Mouse (Mus musculus) lung, postnatal 36 days (tissue): ENCODE data around the gene Smc3.

Source experiments
- DNase-seq: peaks from one replicate; pipeline ENCODE4 v3.0.0; 2022; ENCODE audit warnings: mixed read lengths

Gene Smc3

DNA sequence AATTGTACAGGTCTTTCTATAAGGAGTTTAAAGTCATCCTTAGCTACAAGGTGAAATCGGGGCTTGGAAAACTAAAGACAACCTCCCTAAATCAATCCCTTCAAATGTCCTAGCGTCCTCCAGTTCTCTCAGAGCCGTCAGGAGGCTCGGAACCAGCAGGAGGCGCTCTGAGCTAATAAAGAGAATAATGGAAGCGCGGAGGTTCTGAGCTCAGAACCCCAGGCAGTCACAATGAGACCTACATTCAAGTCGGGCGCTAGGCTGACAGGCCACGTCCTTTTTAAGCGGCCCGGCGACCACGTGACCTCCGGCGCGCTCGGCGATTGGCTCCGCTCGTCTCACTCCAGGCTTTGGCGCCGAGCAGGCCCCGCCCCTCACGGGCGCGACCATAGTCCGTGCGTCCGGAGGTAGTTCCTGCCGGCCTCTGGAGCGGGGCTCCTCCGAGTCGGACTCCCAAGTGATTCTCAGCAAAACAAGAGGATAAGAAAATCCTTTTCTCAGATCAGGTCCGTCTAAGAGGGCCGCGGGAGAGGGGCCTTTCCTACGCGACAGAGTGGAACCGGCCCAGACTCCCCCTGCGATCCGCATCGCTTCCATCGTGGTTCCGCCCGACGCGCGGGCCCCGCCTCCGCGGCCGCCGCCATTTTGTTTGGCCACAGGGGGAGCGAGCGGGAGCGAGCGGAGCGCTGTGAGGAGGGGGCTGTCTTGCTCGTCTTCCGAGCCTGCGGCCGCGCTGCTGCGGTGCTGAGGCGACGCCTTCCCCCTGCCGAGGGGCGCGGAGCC, at the start of gene Smc3:
Gene Smc3 (plus strand): TSS at position 642 of the 783 bp plus-strand sequence.
- peak; percentile 99 for DNase-seq

- DNase-seq = no peak
These were observed 49.2 kb upstream of the Smc3 start for GRCm38 (mm10) chr19:53550972-53551371.

GRCm38 (mm10) chr19:53552216-53552786, 47.9 kb upstream of the Smc3 start:
- DNase-seq = no peak

DNA sequence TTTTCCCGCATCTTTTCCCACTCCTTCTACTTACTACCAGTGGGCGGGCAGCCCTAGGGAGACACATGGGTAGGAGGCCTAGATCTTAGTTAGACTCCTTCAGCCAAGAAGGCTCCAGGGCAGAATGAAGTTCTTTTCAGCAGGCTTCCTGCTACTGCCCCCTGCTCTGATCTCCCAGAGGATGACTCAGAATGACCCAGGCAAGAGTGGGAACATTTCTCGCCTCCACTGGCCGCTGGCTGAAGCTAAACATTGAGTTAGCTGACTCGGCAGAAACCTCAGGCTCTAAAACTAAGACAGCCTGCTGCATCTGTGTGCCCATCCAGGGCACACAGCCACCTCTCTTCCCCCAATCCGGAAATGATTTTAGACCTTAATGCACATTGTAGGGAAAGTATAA, 47.4 kb upstream of the Smc3 start:
- DNase-seq = no peak

GRCm38 (mm10) chr19:53554402-53554801, 45.8 kb upstream of the Smc3 start:
- DNase-seq = no peak

DNA sequence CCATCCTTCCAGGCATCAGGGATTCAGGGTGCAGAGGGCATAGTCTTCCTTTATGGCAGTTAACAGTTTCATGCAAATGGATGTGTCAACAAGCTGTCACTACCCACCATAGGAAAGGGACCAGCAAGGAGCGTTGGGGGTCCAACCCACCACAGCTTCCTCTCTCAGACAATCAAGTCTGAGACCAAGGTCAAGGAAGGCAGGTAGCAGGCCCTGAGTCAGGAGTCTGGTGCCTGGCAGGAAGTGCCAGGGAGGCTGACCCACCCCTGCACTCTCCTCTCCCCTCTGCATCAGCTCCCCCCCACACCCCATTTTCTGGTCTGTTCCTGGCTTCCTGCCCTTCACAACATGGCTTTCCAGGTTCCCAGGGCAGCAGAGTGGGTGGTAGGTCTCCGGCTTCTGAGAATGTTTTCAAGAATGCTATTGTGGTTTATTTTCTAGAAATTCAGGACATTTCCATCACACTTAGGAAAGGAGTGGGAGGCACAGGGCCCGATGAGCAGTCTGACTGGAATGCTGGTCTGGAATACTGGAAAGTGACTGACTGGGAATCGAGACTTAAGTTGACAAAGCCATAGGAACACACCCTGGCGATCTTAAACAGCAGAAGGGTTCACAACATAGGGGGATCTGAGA, 45.1 kb upstream of the Smc3 start:
- no peak for DNase-seq

- DNase-seq = no peak
These were observed 43.4 kb upstream of the Smc3 start for GRCm38 (mm10) chr19:53556841-53557240.

DNA sequence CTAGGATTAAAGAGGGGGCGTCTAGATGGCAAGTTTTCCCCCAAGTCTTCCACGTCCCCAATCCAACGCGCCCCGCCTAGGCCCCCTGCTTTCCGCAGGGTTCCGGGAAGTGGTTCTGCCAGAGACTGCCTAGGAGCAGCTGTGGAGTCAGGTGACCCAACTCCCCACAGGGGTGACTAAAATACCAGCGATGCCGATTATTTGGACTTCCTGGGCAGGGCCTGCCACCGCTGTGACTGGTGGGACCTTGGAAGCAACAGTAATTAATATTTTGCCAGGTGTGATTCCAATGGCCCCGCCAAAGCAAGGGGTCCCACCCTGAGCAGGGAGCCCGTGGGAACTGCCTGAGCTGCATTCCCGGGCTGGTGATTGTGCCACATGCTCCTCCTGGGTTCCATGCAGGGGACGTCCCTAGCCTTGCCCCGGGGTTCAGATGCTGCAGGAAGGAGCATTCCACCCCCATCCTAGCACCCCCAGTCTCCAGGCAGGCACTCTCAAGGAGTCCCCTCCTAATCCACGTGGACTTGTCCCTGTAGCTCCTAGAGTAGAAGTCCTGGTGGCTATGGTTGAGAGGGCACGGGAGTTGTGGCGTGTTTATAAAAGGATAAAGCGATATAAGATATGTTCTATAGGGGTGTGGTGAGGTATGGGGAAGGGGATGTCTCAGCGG, 42.8 kb upstream of the Smc3 start:
- DNase-seq = no peak

GRCm38 (mm10) chr19:53560436-53560835, 39.8 kb upstream of the Smc3 start:
- no peak for DNase-seq

DNA sequence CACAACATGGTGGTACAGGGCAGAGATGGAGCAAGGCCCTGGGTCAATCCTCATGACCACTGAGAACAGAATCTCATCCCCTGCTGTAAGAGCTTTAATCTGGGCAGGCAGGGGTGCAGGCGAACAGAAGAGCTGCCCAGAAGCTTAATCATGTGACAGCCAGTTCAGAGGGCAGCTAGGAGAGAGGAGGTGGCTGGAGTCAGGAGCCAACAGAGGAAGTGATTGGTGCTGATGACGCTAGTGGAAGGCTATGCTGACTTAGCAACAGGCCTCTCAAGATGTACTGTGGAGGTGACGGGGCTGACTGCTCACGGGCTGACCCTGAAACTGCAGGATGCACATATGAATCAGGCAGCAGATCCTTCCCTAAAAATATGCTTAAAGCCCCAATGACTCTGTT, 36.0 kb upstream of the Smc3 start:
- no peak for DNase-seq

DNA sequence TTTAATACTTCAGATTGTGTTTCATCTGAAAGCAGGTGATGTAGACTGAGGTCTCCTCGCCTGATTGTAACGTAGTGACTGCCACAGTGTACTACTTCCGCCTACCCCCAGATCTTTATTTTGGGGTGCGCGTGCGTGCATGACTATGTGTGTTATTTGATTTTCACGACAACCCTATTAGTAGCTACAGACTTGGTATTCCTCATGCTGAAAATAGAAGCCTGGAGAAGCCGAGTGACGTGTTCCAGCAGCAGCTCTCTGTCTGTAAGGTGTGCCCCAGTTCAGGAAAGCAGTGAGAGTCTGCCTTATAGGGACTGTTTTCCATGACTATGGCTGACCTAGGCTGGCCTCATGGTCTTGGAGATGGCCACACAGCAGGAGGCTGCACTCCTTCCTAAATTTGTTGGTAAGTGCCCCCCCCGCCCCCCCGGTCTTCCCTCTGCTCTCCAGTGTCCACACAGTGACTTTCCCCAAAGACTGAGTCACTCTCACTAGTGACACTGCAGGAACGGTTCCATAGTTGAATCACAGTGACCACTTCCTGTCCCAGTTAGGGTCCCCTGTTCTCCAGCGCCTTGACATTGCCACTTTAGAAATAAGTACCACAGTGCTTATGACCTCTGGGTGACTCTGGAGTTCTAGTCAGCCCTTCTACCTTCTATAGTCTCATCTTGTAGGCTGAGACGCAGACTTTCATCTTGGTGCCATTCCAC, 34.5 kb upstream of the Smc3 start:
- DNase-seq = no peak

GRCm38 (mm10) chr19:53567864-53568263, 32.3 kb upstream of the Smc3 start:
- DNase-seq = no peak

DNA sequence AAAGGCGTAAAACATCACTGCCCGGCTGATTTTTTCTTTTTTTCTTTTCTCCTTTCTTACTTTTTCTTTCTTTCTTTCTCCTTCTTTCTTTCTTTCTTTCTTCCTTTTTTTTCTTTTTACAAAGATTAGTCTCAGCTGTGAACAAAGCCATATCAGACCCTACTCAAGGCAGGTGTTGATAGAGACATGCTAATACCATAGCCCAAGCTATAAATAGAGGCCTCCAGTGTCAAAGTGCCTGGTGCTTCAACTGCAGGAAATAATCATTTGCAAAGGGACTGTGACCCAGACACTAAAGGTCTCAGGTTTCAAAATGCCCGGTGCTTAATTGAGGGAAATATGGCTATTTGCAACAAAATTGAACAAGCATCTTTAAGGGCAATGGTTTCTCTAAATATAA, 31.6 kb upstream of the Smc3 start:
- no peak for DNase-seq

GRCm38 (mm10) chr19:53571056-53571455, 29.1 kb upstream of the Smc3 start:
- no peak for DNase-seq

DNA sequence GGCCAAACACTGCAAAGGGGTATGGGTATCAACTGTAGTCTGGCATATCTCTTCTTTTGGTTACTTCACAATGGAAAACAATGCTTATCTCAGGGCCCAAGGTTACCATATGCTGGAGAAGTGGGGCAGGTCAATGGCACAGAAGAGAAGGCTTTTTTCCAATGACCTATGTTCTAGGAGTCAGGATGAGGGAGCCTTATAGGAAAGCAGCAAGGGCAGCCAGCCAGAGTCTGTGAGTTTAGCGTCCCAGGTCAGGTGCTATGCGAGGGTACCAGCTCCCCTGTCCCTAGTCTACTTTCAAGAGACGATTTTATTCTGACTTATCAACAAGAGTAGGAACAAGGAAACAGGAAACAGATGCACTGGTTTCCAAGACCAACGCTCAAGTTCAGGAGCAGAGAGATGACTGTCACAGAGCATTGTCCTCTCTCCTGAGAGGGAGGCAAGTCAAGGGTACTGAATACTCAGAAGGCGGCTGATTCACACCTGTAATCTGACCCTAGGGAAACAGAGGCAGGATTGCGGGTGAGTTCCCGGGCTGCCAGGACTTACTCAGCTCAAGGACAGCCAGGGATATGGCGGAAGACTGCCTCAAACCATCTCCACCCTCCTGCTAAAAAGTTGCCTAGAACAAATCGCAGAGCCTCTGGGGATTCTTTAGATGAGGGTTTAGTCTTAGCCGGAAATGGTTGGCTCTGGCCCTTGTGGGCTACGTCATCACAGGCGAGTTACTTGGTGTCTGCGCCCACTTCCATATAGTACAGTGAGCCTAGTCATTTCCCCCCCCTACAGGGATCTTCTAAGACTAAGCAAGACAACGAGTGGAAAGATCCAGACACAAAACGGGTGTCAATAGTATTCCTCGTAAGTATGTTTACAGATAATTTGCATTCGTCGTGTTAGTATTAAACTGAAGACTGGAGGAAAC, 28.4 kb upstream of the Smc3 start:
- DNase-seq = no peak

DNA sequence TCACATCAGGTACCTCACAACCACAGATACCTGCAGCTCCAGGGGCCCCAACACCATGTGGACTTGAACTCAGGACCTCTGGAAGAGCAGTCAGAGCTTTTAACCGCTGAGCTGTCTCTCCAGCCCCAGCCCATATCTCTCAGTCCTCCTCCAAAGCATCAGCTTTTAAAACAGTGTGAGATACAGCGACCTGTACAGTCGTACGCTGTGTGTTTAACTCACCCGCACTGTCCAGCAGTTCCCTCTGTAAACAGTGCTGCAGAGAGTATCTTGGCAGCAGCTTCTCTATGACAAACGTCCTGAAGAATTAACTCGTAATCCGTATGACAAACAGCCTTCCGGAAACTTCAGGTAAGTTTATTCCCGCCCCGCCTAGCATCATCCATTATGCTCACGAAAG, 27.6 kb upstream of the Smc3 start:
- no peak for DNase-seq

GRCm38 (mm10) chr19:53573151-53573550, 27.0 kb upstream of the Smc3 start:
- no peak for DNase-seq

- no peak for DNase-seq
These were observed 26.1 kb upstream of the Smc3 start for GRCm38 (mm10) chr19:53574131-53574530.

DNA sequence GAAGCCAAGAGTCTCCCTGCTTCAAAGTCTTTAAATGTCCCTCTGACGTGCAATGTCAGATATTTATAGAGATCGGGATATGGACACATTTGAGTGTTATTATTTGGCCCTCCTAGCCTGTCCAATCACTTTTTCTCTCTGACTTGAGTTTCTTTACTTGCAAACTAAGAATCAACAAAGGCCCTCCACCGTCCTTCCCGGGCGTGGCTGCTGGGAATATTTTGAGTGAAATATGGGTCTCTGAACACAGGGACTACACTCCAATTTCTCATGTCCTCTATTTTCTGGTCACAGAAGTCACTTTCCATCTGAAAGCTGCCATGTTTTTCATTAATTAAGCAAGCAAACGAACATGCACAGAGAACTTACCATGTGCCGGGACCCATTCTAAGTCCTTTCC, 25.7 kb upstream of the Smc3 start:
- no peak for DNase-seq

GRCm38 (mm10) chr19:53575296-53576010, 24.7 kb upstream of the Smc3 start:
- no peak for DNase-seq

GRCm38 (mm10) chr19:53576061-53576460, 24.1 kb upstream of the Smc3 start:
- DNase-seq = no peak
